Mouse (Mus musculus): Measurements from ENCODE around the gene Gm11172. TPM values are rescaled to one million over a fixed set of nuclear protein-coding genes. Genes with fewer than 3 reads are reported as not detected.
"Not testable (repeated sequence)": the region's sequence is repeated elsewhere in the genome, so short reads cannot be mapped to it uniquely, and the experiment has no call there.

Gm11172 gene
- total RNA-seq, 2 experiments from 2014 or later = not detected

DNA sequence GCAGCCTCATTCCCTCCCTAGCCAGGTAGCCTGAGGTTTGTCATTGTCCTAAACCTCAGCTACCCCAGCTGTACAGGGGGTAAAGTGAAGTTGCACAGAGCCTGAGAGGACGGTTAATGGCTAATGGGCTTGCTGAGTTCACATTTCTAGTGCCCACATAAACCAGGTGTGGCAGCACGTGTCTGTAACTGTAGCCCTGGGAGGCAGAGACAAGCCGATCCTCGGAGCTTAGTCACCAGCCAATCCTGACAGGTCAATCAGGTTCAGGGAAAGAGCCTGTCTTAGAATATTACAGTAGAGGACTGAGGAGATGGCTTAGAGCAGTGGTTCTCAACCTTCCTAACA, 15.7 kb downstream of the Gm11172 start:
- DNase-seq (ENCODE audit: low spot score in 2 of 2) = no peak

- no peak for DNase-seq (ENCODE audit: low spot score in 2 of 2)
Observed at GRCm38 (mm10) chr16:10834542-10834910, 21.8 kb downstream of the Gm11172 start.

GRCm38 (mm10) chr16:10834911-10835587, 22.3 kb downstream of the Gm11172 start, which contains the start of gene Rmi2:
Gene Rmi2, plus strand, starts transcription at chr16:10835059.
- DNase-seq (ENCODE audit: low spot score in 2 of 2) = peak; percentile 80 to 88

DNA sequence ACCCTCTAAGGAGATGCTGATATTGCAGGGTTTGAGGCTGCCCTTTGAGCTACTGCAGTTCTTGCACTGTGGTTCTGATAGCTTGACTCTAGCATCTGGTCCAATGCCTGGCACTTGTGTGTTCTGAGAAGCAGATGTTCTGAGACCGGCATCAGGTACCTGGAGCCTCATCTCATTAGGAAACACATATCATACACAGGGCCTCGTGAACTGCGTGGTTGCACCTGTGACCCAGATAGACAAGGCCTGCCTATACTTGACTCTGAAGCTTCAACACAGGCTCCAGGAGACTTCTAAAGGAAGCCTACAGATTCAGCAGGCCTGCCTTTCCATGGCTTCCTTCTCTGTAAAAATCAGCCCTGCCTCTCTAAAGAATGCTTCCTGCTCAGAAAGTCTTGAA, 23.7 kb downstream of the Gm11172 start:
- no peak for DNase-seq (ENCODE audit: low spot score in 2 of 2)

DNA sequence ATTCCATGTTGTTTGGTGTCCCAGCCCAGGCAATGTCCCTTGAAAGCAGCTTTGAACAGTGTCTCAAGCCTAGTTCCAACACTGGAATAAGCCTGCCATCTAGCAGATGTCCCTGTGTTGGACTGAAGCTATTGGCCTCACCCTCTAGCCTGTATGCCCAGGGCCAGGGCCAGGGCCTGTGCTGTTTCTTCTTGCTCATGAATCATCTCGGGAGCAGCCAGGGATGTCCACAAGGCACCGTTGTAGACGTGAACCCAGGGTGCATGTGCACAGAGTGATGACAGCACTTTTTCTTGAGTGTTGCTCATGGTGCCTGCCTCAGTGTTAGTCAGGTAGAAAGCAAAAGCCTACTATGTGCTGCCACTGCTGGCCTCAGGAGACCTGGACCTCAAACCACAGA, 24.5 kb downstream of the Gm11172 start:
- DNase-seq (ENCODE audit: low spot score in 2 of 2) = no peak

DNA sequence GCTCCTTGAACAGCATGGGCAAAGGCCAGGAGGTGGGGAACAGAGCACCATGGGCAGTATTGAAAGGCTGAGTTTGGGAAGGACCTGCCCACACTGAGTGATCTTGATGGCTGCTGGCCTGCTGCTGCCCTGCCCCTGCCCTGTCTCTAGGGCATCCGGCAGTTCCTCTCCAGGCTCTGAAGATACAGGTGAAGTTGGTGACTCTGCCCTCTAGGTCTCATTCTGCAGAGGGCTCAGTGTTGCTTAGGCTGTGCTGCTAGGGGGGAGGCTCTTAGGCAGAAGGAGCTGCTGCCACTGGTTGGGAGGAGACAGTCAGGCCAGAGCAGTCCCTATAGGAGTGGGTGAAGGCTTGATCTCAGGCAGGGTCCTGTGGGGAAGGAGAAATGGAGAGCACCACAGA, 25.2 kb downstream of the Gm11172 start:
- no peak for DNase-seq (ENCODE audit: low spot score in 2 of 2)

DNA sequence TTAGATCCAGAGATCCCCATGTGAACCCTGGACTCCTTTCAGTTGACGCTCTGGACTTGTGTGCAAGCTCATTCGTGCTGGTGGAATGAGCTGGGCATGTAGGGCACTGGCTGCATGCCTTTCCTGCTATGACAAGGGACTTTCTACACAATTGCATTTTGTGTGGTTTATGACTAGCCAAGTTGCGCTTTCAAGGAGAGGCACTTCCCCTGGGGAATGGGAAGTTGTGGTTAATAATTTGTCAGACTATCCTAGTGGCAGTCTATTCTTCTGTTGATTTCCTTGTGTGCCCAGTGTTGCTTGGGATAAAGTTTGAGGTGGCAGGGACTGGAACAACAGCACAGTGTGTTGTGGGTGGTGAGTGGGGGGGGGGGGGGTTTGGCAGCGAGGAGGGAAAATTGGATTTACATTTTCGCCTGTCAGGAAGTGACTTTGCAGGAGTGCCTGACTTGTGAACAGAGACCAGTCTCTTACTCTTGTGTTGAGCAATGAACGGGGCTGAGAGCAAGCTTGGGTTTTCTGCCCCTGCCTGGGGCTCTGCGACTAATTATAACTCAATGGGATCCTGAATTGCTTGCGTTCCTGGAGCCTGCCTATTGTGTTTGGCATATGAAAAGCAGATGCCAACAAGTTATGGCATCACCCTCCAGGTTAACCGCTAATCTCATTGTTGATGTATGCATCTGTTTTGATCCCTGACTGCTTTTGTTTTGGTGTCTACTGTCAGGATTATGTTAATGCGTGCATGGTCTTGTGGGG, 26.0 kb downstream of the Gm11172 start:
- DNase-seq (ENCODE audit: low spot score in 2 of 2) = no peak

DNA sequence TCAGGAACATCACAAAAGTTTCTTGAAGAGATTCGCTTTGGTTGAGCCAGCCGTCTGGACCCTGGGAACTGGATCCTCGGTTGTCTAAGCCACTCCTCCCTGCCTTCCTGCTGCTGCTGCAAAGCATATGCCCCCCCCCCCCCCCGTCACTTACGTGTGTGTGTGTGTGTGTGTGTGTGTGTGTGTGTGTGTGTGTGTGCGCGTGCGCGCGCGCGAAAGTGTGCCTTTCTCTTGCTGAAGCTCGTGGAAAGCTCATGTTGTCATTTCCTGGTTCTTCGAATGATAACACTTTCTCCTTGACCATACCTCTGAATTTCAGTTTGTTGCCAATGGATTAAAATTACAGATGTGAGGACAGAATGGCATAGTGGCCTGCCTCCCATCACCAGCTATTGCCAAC, 27.3 kb downstream of the Gm11172 start:
- no peak for DNase-seq (ENCODE audit: low spot score in 2 of 2)

DNA sequence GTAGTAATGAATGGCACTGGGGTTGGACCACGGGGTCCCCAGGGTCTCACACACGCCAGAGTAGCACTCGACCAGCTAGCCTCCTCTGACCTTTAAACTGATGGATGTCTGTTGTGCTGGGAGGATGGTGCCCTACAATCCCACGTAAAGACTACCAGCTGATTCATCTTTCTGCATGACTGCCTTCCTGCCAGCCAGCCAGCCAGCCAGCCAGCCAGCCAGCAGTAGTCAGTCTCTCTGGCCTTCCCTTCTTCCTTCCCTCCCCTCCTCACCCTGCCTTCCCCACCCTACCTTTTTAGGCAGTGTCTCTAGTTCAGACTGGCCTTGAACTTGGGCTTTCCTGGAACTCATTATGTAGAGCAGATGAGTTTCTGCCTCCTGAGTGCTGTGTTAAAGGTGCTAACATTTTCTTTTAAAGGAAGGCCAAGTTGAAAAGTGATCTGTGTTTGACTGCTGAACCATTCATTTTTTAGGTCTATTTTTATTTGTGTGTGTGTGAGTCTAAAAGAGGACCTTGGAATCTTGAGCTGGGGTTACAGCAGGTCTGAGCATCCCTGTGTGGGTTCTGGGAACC, 29.7 kb downstream of the Gm11172 start:
- no peak for DNase-seq (ENCODE audit: low spot score in 2 of 2)

DNA sequence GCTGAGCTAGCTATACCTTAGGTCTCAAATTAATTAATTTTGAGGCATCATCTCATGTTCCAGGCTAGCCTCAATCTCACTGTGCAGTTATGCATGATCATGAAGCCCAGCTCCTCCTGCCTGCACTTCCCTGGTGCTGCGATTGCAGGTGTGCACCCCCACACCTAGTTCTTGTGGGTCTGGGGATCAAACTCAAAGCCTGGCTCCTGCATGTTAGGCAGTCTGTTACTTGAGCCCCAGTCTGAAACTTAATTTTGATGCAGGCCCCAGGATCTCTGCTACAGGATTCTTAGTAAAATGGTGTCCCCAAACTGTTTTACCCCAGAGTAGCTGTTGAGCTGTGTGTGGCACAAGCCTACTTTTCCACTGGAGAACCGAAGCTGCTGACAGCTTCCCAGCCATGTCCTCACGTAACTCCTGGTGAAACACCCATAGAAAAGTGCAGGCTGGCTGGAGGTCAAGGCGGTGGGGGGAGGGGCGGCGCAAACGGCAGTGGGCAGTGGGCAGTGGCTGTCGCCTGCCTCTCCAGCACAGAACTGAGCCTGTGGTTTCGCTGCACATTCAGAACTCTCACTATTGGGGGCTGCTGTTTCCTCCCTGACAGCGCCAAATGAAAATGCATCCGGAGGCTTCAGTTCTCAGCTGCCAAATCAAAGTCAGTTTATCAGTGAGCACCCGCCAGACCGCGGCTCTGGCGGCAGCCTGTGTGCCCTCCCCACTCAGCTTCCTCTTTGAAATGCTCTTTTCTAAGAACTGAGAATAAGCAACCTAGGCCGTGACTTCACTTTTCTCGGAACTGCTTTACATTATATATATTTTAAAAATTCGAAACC, 31.0 kb downstream of the Gm11172 start:
- no peak for DNase-seq (ENCODE audit: low spot score in 2 of 2)

DNA sequence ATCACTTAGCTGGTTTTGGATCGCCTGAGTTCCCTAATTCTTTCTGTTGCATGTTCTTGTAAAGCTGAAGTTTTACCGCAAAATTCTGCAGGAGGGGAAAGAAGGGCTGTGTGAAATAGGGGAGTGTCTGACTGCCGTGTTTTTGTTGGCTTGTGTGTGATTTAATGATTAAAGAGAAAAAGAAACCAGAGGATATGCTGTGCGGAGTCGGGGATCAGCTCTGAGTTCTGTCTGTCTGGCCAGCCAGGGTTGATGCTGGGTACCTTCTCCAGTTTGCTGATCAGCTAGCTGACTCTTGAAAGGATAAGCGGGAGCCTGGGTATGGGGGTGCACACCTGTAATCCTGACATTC, 31.6 kb downstream of the Gm11172 start:
- no peak for DNase-seq (ENCODE audit: low spot score in 2 of 2)

DNA sequence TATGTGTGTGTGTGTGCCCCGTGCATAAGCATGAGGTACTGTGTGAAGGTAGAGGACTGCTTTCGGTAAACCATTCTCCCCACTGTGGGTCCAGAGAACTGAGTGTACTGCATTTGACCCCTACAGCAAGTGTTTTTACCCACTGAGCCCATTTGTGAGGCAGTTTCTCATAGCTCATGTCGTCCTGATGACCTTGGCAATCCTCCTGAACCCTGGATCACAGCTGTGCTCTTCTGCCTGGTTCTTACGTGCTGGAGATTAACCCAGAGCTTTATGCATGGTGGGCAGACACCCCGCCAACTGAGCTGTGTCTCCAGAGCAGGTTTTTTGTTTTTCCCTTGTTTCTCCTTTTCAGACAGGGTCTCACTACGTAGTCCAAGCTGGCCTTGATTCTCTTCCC, 33.2 kb downstream of the Gm11172 start:
- DNase-seq (ENCODE audit: low spot score in 2 of 2) = no peak

DNA sequence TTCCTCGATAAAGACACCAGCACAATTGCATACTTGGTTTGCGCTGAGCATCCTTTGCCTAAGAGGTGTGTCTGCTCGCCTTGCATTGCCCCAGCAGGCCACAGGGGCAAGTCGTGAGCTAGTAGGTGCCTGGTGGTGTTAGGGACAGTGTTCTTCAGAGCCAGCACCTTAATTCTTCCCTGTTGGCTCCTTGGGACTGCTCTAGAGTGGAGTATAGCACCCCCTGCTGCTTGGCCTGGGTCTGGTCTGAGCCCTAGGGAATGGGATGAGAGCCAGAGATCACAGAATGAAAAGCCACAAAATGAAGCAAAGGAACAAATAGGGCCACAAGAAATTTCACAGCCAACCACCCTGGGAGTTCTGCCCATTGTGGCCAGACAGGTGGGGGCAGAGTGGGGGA, 33.8 kb downstream of the Gm11172 start:
- peak in 1 of 2 experiments; percentile 69 for DNase-seq (ENCODE audit: low spot score in 2 of 2)

DNA sequence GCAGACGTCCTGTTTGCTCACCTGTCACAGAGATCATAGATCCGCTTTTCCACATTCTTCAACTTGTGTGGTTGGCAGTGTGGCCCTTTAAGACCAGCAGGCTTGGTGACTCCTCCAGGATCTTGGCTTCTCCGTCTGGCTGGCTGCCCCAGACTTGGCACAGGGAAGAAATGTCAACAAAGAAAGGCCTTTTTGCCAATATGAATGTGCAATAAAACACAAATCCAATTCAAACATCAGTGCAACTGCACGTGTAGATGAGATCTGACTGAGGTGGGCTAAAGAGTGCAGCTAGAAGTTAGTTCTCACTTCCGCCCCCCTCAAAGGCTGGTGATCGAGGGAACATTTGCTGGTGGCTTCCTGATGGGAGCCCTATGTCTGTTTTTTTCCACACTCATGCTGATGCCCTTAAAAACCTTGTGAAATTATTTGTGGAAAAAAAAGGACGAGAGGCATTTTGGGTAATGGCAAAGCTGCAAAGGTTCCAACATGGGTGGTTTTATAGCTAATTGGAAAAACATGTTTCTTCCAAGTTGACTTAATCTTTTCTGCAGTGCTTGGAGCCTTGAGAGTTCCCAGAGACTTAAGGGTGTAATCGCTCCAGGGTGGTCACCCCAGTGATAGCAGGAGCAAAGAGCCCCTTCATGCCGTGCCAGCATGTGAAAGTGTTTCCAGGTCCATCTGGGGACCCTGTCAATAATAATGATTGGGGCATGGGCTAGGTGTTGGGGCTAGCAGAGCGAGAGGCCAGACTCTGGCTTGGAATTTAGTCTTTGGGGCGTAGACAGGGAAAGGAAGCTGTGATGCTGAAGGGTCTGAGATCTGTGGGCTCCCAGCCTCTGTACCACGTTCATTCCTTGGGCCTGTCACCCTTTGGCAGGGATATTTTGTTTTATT, 37.5 kb downstream of the Gm11172 start:
- DNase-seq (ENCODE audit: low spot score in 2 of 2) = peak in 1 of 2 experiments; percentile 61

DNA sequence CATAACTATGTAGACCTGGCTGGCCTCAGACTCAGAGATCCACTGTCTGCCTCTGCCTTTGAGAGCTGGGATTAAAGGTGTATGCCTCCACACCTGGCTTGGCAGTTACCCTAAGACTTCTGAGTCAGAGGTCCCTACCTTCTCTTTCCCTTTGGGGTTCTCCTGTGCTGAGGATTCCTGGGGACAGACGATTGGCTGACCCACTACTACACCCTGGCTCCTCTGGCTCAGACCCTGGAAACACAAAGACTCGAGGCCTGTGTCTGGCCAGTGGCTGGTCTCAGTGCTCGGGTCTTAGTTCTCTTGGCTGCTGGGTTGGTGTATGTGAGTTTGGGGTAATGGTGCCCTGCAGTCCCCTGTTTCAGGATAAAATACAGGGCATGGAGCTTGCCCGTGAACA, 38.2 kb downstream of the Gm11172 start:
- DNase-seq (ENCODE audit: low spot score in 2 of 2) = no peak

DNA sequence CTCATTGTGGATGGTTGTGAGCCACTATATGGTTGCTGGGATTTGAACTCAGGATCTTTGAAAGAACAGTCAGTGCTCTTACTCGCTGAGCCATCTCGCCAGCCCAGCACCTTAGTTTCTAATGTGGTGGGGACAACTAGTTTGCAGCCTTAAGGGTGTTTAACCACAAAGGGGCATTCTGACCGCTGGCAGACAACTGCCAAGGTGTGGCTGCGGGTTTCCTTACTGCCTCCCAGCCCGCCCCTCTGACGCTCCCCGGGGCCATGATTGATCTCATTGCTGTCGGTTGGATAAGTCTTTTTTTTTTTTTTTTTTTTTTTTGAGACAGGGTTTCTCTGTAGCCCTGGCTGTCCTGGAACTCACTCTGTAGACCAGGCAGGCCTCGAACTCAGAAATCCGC, 39.5 kb downstream of the Gm11172 start:
- DNase-seq (ENCODE audit: low spot score in 2 of 2) = not testable (repeated sequence)

- DNase-seq (ENCODE audit: low spot score in 2 of 2) = no peak
Observed at GRCm38 (mm10) chr16:10859726-10860245, 47.1 kb downstream of the Gm11172 start.

DNA sequence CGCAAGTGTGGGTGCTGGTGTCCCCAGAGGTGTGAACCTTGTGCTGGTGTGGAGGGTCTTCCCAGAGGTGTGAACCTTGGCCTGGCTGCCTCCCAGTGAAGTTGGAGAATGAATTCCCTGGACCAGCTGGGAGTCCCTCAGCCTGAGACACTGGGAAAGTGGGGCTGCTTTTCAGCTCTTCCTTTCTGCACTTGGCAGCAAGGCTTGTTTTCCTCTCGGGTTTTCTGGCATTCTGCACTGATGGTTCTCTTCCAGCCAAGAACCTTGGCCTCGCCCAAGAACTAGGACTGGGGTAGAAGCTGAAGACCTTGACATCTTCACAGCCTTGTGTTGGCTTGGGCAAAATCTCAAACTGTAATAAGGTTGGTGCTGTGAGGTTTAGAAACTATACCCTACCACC, 48.7 kb downstream of the Gm11172 start:
- DNase-seq (ENCODE audit: low spot score in 2 of 2) = peak in 1 of 2 experiments; percentile 37
